Mouse (Mus musculus) c-Kit-positive CD71-positive TER-119-negative erythroid progenitor cells, embryonic 14.5 days (primary cell): Measurements from ENCODE around the gene Igfbp7.

Source experiments
- DNase-seq: peaks from one replicate; pipeline ENCODE4 v3.0.0-alpha.2; 2013; ENCODE audit warnings: low read depth

Gene Igfbp7

DNA sequence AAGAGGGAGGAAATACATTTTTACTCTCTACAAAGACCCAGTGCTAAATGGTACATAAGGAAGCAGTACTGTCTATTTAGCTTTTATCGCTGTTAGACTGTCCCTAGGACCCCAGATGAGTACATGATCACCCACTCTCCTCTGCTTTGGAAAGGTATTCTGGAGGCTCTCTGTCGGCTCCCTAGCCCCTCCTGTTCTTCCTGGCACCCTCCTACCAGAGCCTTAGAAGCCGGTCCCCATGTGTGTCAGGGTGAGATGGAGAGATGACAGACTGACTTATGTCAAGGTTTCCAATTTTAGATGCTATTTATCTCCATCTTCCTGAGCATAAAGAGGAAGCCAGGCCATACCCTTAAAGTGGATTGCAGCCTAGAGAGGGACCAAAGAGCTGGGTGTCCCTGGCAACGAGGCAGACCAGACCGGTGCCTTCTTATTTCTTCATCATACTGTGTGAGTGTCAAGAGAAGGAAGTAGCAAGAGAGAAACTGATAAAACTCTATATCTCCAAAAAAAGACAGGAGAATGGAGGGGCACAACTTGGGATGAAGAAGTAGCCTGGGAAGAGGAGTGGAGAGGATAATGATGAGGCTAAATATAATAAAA is 2.3 kb downstream of the Igfbp7 start:
- no peak for DNase-seq

DNA sequence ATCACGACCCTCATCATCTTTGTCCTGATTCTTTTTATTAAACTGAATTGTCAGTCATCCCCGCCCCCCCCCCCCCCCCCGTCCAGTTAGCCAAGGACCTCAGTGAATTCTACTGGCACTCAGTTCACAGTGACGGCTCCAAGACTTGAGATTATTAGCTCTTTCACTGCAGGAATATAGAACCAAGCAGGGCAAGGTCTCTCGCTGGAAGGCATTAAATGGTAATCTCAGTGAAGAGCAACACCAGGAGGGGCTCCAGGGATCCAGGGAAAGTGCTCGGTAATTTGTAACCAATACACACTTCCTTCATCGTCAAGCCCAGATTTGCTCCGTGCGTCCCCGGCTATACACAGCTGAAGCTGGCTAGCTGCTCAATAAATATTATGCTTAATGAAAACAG is 2.9 kb downstream of the Igfbp7 start:
- no peak for DNase-seq

DNA sequence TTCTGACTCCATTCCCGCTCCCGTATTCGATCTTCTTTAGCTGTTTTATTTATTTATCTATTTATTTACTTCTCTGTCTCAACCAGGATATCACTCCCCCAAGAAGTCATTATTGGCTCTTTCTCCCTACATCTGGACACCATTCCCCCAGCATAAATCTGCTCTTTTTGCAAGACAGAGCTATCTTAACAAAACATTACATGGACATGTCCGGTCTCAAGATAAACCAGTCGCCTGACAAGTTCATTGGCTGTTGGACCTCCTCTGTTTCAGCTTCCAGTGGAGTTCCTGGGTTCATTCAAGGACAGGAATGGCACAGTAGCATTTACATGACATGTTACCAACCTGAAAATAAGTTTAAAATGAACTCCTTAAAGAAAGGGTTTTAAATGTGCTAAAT is 4.9 kb downstream of the Igfbp7 start:
- DNase-seq: no peak

DNA sequence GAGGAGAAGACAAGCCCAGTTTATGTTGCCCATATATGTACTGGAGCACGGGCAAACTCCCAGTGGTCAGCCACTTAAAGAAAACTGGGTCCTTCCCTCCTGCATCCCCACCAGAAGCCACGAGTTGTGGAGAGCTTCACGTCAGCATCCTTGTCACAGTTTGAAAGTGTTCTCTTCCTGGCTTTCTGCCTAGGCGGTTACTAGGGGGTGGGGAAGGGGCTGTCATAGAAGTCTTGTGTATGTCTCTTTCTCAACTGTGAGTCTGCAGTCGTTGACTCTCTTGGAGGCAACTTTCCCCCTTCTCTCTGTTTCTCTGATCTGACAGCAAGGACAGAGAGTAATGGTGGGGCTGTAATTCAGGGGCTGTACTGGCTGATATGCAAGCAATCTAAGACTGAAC is 5.7 kb downstream of the Igfbp7 start:
- DNase-seq: no peak

DNA sequence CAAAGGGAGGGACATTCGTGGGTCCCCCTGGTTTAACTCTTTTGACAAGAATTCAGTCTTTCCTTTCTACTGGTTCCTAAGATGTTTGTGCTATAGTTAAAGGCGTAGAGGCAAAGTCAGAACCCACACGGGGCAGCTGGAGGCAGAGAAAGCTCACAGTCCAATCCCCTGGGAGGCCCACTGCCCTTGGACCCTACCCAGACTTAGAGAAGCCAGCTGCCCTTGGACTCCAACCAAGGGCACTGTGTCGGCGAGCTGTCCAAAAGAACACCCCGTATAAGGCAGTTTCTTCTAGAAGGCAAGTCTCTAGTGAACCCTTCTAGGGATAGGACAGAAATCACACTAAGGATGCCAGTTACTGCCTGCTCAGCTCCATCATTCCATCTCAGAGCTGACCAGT is 7.0 kb downstream of the Igfbp7 start:
- DNase-seq: no peak

DNA sequence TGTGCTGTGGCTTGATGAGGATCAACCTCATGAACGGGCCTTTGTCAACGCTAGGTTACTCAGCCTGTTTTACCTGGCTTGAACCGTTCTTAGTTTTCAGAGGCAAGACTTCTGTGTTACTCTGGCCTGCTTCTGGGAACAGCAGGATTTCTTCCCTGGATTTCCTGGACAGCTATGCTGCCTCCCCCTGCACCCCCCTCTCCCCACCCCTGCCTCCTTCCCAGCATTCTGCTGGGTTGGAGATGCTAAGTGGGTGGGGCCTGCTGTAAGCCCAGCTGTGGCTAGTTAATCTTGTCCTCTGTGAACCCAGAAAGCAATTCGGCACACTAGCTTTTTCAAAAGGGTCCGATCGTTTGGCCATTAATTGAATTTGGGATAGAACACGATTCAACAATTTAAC is 7.7 kb downstream of the Igfbp7 start:
- no peak for DNase-seq

DNA sequence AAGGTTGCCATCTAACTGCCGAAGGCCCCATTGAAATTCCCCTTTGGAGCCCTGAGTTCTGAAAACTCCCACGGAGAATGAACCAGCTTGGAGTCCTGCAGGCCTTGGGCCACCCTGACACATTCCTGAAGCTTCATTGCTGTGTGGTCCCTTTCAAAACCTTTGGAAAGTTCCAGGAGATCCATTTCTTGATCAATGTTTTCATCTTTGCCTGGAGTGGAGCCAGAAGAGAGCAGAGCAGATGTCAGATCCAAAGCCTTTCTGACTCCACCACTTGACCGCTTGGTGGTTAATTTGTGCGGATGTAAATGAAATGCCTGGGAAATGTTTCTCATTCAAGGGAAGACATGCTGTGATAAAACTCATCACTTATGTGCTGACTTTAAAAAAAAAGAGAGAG is 8.8 kb downstream of the Igfbp7 start:
- no peak for DNase-seq

DNA sequence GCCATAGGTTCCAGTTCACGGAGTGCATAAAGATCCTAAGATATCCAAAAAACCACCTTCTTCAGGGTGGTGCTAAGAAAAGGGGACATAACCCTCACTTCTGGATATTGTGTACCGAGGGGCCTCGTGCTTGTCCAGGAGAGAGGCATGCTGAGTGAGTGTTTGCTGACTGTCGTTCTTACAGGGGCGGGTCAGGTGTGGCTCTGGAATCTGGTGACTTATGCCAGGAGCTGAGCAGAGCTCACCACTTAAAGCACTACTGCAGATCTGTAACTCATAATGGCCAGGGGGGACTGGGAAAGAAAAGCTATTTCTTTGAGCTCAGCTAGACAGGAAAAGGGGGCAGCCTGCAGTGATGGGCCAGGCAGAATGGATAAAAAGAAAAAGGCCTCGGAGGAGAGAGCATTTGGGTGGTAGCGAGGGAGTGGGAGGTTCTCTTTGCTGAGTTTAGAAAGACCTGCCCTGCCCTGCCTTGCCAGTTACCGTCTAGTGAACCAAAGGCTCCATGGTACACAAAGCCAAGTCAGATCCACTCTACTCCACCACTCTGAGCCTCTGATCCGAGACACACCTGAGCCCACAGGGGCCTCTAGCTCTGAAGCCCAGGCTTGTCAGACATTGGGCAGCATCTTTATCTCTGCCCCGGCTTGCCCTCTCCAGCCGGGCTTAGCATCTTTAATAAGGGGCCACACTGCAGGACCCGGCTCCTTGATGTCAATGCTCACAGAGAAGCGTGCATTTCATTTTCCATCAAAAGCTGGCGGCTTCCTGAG is 9.4 kb downstream of the Igfbp7 start:
- no peak for DNase-seq

DNA sequence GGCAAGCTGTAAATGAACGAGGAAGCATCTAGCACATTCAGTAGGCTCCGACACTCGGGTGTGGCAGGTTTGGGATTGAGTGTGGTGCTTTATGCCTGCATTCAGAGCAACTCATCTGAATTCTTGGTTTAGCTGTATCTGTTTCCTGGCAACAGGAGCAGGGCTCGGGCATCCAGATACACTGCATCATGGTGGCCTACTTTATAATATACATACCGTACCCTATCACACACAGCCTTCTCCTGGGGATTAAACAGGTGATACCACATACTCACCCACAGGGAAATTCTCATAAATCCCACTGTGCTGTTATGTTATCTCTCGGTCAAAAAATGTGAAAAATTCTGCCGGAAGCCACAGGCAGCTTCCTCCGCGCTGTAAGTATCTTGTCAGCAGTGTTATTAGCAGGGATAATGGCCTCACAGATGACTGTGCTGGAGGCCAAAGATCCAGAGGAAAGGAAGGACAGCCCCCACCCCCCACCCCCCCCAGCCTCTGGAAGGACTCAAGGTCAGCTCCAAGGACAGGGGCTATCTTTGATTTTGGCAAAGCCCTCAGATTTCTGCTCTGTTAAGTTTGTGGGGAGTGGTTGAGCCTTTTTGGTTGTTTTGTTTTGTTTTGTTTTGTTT is 13.7 kb downstream of the Igfbp7 start:
- DNase-seq: no peak

DNA sequence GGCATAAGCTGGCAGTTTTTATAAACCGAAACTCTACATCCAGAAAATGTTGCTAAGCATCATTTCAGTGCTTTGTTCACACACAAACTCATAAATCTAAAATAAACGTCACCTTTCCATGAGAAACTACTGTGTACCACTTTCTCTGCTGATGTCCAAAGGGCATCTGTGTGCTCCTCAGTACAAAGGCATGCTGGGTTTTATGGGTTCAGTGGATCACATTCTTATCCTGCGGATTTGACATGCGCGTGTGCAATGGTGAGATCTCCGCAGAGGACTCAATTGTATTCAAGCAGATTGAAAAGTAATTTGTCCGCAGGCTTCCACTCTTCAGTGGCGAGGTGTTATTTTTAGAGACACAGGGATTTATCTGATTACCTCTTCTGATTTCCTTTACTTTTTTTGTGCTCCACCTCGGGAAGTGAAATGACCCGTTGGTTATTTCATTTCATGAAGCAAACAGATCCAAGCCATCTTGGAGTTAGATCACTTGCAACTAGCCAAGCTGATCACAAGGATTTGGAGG is 14.7 kb downstream of the Igfbp7 start:
- no peak for DNase-seq

DNA sequence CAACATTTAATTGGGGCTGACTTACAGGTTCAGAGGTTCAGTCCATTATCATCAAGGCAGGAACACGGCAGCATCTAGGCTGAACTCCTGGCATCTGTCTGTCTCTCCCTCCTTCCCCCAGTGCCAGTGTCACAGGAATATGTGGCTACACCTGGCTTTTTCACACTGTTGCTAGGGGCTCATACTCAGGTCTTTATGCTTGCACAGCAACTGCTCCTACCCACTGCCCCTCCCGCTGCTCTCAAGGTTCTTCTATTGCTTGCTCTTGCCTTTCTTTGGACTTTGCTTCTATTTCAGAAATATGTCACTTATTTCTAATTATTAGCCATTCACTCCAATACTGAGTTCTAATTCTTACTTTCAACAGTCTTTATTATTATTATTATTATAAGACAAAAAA is 17.6 kb downstream of the Igfbp7 start:
- DNase-seq: no peak

DNA sequence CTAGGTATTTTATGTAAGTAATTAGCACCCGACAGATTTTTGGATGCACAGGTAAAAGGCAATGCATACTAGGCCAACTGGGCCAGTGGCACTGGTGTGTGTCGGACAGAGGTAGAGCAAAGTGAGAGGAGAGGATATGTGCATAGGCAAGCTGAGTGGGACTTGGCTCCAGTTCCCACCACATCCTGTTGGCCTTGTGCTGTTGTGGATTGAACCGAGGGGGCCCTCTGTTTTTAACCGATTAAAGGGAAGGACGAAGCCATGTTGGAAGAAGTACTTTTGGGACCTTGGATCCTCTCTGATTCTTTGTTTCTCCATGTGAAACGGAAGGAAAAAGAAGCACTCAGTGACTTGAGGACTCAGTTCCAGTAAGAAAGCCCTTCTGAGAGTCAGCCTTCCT is 19.5 kb downstream of the Igfbp7 start:
- DNase-seq: no peak

DNA sequence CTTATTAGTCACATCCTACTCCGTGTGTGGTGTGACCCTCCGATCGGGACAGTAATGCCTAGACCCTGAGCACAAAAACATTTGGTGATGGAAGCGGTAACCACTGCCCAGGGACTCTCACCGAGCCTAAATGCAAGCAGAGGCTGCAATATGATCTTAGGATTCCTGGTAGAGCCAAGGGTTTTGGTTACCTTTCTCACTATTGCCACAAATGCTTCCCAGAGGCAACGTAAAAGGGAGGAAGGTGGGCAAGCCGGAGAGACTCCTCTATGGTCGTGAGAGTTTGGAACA is 20.5 kb downstream of the Igfbp7 start:
- no peak for DNase-seq

DNA sequence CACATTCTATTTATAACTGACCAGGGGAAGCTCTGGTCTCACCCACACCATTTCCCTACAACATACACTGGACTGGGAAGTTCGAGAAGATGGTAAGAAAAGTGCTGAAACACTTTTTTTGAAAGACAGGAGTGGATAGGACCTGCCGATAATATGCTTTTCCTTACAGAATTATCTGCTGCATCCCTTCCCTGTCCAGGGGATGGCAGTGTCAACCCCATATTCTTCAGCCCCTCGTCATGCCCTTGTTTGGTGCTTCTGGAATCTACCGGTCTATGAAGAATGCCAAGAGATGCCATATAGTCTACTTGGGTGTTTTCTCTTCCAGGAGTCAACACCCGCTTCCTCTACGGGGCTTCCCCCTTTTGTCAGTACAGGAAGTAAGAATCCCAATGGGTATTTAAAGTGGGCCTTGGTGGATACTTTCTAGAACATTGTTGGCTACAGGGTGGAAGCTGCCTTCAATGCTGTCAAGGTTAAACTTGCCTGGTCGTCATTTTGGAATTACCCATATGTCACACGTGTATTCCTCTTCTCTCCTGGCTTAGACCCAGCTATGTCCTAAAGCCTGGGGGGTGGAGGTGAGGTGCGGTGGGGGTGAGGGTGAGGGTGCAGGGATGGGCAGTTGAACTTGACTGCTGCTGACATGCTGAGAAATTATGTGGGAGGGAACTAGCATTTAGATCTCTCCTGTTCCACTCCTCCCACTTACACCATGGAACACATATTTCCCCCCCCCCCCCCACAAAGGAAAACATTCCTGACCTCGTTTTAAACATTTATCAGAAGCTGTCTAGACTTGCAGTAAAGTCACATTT is 21.0 kb downstream of the Igfbp7 start:
- DNase-seq: no peak

DNA sequence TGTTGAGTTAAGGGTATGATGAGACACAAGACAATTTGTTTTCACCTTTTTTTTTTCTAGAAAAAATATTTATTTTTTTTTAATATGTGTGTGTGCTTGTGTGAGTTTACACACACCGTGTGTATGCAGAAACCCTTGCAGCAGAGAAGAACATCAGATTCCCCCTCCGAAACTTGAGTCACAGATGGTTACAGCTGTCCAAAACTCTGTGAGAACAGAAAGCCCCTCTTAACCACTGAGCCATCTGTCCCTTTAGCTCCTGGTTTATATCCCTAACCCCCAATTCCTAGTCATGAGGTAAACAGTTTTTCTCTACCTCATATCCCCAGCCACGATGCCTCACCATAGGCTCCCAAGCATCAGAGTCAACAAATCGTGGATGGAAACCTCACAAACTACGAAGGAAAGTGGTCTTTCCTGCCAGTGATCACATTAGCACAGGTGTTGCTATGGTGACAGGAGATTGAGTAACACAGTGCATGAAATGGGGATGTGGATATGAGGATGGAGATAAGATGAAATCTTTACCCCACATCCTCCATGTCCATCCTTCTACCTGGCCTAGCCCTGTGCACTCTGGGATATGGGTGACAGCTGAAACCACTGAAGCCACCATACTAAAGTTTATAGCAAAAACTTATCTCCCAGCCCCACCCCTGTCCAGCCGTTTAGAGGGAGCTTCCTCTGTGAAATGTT is 21.8 kb downstream of the Igfbp7 start:
- DNase-seq: no peak

DNA sequence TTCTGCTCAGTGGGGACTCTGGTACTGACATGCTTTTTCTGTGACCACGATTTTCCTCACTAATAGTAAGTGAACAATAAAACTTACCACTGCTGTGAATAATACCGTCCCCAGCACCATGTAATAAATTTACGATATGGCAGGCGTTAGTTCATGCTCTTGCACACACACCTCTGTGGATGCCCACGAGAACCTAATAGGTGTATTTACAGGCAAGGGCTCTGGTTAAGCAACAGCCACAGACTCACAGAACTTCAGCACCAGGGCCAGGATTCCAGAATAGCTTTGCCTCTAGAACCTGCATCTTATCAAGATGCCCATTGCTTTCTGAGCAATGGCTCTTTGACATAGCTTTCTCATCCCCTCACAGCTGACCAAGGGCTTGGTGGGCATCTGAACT is 22.6 kb downstream of the Igfbp7 start:
- no peak for DNase-seq

DNA sequence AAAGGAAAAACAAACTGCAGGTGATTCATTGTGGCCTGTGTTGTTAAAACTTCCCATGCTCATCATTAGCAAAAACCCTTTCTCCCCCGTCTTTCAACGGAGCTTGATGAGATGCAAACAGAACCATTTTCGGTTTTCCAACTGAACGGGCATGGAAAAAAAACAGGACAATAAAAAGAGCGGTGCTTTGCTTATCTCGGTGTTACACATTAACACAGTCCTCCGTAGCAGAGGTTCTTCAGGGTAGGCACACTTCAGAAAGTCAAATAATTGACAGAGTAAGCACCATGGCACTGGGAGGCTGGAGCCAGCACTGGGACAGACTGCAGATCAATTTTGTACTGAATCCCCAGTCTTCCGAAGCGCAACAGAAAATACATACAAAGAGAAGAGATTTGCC is 23.1 kb downstream of the Igfbp7 start:
- DNase-seq: no peak

DNA sequence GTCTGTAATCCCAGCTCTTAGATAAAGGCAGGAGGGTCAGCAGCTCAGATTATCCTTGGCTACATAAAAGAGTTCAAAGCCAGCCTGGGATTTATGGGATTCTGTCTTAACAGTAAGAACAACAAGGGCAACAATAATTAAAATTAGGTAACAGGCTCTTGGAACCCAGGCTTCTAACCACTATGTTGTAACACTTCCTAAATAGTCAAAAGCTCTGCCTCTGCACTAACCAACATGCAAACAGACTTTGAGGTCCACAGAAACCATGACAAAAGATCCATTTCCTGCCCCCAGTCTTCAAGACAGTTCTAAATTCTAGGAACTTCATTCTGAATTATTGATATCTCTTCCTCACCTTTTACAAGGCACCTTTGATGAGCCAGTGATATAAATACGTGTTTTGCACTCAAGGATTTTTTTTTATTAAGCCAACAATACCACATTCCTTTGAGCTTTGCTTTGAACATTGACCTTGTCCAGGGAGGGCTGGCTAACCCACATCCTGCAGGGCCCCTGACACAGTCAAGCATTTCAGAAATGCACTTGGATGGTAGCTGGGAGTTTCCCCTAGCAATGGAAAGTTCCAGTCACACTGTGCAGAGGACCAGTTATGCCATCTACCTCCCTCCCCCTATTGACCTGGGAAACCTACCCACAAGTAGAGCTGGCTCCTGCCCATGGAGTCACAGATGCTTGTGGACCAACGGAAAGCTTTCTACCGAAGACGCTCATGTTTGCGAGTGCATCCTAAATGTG is 23.9 kb downstream of the Igfbp7 start:
- no peak for DNase-seq

DNA sequence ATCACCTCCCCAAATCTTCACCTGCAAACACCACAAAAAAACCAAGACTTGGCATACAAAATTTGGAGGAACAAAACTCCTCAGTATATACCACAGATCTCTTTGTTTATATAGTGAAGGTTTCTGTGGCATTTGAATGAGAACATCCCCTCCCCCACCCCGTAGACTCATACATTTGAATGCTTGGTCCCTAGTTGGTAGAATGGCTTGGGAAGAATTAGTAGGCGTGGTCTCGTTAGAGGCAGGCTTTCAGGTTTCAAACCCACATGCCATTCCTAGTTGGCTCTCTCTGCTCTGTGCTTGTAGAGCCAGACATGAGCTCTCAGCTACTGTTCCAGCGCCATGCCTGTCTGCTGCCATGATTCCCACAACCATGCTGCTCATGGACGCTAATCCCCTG is 26.2 kb downstream of the Igfbp7 start:
- DNase-seq: no peak

DNA sequence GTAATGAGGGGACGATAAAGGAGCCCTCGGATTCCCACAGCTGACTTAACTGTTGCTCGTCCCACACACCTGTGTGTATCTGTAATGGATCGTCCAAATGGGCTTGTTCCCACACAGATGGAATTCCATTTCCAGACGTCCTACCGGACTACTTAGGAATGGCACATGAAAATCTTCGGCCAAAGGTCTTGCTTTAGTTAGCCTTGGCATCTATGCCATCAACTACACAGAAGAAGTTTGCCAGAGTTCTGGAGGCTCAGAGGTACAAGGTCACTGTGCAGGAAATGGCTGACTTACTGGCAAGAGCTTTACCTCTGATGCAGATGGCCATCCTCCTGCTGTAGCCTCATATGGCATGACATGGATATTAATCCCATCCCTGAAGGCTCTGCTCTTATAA is 26.6 kb downstream of the Igfbp7 start:
- DNase-seq: no peak

DNA sequence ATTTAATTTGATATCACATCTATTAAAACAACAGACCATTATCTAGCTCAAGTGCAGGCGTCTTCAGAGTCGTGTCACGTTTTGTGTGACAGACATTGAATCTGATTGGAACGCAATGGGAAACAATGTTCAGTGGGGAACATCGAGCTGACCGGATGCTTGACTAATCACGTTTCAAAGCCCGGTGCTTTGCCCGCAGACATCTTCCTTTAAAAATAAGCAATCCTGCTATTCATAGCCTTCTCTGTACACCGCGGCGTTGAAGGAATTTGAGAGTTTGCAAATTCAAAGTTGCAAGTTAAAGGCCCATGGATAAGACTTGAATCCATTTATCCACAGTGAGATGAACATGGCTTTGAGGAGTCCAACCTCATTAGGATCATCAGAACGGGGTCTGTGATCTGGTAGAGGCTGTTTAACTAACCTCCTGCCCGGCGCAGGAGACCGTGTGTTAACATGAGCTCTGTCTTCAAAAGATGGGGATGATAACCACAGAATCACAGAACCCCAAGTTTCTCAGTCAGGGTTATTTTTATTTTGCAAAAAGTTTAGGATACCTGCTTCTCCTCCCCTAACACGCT is 27.4 kb downstream of the Igfbp7 start:
- DNase-seq: no peak
